Mouse (Mus musculus): Measurements from ENCODE around the gene Tnfrsf21.

DNA sequence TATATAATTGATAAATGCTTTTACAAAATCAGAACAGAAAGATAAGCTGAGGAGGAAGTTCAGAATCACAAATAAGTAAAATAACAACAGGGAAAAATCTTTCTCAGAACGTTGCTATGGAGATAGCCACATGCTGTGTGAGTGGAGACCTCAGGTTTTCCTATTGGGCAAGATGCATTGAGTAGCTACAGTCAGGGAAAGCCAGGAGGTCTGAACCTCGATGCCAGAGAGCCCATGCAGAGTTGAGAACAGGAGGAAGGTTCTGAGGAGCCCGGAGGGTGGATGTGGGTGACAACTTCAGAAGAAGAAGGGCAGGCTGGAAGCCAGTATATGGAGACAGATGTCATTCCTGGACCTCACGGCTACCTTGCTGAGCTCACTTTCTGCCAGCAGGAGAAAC lies 120.4 kb downstream of the Tnfrsf21 start:
- TF ChIP-seq GATA1 (IDR thresholded peaks at IDR 0.05; ENCODE audit: low read length), result no peak
- no peak for TF ChIP-seq TAL1 (IDR thresholded peaks at IDR 0.05; ENCODE audit: low read length)

All from erythroblast, embryonic 14.5 days (primary cell).